Mouse (Mus musculus) forelimb bud, embryonic 11.5 days (tissue): Measurements from ENCODE around the gene Ccdc162.

Experiments used
- DNase-seq: peaks from one replicate; pipeline ENCODE4 v3.0.0-alpha.2; 2012; ENCODE audit warnings: low read depth, low spot score

Ccdc162 gene

DNA sequence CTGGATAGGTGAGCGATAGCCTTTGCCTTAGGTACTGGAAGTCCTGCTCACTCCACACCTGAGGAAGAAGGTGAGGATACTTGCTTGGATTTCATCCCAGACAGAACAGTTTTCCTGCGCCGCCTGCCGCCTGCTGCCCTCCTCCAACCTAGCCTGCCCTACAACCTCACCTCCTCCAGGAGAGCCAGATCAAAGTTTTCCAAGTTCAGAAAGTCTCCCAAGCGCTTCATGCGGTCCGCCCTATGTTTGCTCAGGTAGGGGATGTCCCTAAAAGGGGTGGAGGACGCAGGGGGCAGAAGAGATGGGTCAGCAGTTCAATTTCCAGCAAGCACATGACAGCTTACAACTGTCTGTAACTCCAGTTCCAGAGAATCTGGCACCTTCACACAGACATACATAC, 227.1 kb downstream of the Ccdc162 start:
- DNase-seq = no peak

DNA sequence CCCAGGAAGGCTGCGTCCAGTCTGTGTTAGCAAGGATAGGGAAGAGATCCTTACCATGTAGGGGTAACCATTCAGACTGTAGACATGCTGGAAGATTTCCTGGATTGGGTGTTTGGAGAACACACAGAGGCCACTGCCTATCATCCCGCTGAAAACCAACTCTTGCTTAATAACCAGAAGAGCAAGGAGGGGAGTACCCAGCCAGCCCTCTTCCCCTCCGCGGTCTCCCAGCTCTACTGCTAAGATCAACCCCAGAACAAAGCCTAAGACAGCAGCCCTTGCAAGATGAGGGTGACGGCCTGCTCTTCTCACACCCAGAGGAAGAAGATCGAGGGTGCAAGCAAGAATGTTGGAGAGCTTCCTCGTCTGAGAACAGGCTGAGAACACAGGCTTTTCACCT, 227.6 kb downstream of the Ccdc162 start:
- no peak for DNase-seq
